Mouse (Mus musculus): ENCODE data around the gene Crls1. TPM values are rescaled to one million over a fixed set of nuclear protein-coding genes. Genes with fewer than 3 reads are reported as not detected.

Crls1 gene
- total RNA-seq (2021), result 100 to 1,000 TPM; 109 to 121 TPM
- long read RNA-seq, experiment 1, transcript Crls1-201 (7 exons, 1,924 nt), result major isoform, 282 of 331 reads
- long read RNA-seq, experiment 1, partial matches to known transcripts, result 1 of 331 reads
- long read RNA-seq, experiment 1, other reads (novel, unspliced or antisense), result 39 of 331 reads
- long read RNA-seq, experiment 2, transcript Crls1-203 (6 exons, 1,772 nt), result minor isoform, 5 of 203 reads
- long read RNA-seq, experiment 2, transcript Crls1-201 (7 exons, 1,924 nt), result major isoform, 150 of 203 reads
- long read RNA-seq, experiment 2, partial matches to known transcripts, result 2 of 203 reads
- long read RNA-seq, experiment 2, other reads (novel, unspliced or antisense), result 42 of 203 reads

DNA sequence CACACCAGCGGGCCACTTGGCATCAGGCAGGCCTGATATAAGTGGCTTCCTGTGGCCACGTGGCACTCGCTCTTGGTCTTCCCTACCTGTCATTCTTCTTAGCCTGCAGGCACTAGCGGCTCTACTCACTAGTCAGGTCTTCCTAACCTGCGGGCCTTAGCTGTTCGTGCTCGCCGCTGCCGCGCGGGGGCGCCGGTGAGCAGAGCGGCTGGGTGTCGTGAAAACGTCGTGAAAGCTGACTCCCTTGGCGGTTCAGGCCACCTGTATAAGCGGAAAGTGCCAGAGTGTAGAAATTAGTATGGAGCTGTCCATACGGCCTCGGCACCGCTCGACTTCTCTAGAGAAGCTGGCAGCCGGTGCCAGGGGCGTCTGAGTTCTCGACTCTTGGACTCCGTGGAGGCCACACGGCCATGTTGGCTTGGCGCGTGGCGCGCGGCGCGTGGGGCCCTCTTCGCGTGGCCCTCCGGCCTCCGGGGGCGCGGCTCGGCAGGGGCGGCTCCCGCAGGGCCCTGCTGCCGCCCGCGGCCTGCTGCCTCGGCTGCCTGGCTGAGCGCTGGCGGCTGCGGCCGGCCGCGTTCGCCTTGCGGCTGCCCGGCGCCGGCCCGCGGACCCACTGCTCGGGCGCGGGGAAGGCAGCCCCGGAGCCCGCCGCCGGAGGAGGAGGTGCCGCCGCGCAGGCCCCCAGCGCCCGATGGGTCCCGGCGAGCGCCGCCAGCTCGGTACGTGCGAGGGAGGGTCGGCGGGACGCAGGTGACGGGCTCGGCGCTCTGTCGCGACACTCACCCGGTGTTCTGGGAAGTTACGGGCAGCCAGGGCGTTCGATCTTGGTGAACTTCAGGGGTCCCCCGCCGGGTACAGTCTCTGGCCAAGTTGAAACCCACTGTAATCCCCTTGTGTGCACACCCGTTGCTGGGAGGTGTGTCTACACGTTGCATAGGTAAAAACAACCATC is at the start of gene Crls1:
TSS of gene Crls1 (plus strand) at position 260 of the 952 bp plus-strand sequence.
- DNase-seq, result peak; percentile 98

DNA sequence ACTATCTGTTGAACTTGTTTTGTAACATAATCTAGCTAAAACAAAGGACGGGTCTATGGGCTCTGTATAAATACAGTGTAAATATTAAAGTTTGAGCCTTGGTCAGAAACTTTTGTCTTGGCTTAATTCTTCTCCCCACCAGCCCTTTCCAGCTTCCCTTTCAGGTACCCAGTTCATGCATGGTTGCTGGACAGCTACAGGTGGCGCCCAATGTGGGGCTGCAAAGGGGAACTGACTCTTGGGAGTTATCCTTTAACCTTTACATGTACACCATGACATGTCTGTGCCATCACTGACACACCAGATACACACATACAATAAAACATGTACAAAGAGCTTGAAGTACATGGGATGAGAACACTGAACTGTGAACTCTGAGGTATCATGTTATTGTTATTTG is 43.5 kb upstream of the Crls1 start:
- no peak for DNase-seq

DNA sequence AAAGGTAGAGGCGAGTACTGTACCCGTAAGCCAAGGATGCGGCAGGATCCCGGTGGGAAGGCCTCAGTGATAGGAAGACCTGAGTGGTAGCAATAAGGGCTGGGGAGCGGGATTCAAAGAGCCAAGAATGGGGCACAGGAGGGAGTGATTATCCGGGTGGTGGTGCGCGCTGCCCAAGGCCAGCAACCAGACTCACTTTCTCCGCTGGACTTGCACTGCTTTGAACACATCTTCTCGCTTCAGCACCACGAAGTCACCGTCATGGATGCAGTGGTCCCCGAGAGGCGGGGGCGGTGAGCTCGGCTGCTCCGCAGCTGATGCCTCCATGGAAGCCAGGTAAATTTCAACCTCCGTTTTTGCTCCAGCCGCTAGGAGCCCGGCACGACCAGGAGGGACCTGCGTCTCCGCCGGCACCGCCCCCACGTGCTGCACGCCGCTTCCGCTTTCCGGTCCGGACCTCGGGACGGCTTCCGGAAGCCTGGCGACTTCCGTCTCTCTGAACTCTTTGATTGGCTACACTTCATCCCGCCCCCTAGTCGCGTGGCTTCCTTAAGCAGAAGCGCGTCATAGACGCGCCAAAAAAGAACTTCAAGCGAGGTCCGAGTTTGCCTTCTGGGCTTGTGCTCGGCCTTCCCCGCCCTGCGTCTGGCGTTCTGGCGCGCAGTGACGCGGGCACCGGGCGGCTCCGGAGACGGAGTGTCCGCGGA is 30.7 kb upstream of the Crls1 start, which contains the start of the genes Trmt6 and Mcm8:
TSS of gene Trmt6 (minus strand) at position 448 of the 707 bp plus-strand sequence.
TSS of gene Mcm8 (plus strand) at position 534 of the 707 bp plus-strand sequence.
- peak; percentile 94 for DNase-seq

DNA sequence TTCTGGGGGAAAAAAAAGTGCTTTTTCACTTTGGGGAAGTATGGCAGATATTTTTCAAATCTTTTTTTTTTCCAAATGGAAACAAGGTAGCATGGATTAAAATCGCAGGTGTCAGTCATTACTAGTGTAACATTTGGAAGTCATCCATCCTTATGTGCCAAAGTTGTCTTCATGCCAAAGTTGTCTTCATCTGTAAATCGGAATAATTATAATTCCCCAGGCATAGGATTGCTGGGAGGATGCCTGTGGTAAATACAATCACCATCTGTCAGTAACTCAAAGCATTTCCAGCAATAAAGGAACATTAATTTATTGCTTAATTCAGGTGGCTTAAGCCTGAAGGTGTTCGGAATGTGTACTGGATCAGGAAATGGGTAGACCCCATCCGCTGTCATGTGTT is 5.4 kb upstream of the Crls1 start:
- no peak for DNase-seq

DNA sequence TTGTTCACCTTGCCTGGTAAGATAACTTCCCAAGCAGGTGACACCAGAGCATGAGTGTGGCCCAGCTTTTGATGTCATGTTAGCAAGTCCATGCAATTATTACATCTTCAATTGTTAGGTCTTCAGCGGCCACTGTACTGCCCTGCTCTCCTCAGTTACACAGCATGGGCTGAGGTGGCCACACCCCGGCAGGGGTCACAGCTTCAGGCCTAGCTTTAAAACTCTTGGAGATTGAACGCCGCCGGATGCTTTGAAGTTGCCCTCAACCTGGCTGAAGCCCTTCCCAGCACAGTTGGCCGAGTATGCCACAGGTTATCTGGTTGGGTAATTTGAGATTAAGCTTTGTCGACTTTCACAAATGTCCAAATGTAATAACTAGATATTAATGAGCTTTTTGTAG is 1.1 kb downstream of the Crls1 start:
- DNase-seq, result peak; percentile 56

DNA sequence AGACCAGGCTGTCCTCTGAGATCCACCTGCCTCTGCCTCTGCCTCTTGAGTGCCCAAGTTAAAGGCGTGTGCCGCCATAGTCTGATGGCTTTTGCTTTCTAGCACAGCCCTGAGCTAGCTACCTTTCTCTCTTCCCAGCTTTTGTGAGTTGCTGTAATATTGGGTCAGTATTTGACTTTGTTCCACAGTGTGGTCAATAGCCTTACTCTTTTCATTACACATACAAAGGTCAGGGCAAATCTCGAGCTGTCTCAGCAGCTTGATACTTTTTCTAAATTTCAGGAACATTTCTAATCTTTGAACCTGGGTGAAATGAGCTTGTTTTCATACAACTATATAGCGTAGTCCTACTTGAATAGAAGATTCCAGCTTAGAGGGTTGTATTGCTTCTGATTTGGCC is 1.9 kb downstream of the Crls1 start:
- DNase-seq, result no peak

DNA sequence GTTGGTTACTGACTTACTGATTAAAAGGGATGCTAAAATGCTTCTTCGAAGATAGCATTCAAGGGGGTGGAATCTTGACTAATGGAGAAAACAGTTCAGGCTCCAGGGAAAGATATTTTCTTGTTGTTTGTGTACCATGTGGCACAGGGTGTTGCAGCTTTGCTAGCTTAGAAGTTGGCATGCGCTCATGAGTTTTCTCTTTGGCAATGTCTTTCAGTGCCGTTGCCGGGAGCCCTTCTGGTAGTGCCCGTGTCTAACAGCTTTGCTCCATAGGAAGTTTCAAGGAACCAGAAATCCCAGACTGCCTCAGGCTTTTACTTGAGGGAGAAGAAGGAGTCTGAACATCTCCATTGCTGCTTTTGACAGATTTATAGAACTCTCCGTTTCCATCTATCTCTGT is 2.7 kb downstream of the Crls1 start:
- DNase-seq, result peak; percentile 51

DNA sequence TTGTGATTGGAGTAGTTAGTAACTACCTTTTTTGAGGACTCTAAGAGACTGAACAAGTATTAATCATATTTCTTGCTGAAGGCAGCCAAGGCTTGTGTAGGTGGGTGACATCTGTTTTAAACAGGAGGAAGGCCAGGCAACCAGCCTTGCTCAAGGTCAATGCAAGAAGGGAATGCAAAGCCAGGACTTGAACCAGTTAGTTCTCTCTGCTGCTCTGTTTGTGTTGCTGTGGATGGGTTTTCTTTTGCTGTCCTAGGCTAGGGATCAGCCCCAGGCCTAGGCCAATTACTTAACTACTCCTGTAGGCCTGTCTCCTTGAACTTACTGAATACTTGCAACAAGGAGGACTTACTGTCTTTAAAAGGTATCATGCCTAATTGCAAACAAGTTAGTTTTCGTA is 6.6 kb downstream of the Crls1 start:
- DNase-seq, result no peak

DNA sequence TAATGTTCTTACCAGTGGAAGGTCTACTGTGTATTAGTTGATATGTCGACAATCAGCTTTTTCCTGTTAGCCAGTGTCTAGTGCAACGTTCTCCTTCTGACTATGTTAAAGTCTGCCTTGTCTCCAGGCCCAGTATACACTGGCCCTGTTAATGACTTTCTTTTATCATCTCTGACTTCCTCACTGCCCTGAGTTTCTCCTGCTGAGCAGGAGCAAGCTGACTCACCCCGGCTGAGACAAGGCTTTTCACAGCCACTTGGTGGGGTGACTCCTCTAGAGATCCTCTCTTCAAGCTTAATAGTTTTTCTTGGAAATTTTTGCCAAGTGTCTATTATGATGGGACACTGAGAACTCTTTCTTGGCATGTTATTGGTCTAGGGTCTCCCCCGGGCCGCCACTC is 9.9 kb downstream of the Crls1 start:
- peak; percentile 19 for DNase-seq

DNA sequence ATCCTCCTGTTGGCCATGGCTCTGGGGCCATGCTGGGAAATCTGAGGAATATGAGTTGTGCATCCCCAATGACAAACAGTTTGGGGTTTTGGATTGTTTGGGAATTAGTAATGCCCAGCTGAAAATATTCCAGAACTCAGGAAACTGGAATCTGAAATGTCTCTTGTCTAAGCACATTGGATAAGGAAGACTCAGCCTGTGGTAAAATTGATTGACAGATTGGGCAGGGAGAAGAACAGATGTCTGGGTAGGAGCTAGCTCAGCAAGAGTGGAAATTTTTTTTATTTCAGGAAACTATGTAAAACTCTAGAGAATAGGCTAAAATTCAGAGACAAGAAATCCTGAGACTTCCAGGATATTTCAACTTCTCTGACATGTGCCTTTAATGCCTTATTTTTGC is 14.0 kb downstream of the Crls1 start:
- DNase-seq, result no peak

DNA sequence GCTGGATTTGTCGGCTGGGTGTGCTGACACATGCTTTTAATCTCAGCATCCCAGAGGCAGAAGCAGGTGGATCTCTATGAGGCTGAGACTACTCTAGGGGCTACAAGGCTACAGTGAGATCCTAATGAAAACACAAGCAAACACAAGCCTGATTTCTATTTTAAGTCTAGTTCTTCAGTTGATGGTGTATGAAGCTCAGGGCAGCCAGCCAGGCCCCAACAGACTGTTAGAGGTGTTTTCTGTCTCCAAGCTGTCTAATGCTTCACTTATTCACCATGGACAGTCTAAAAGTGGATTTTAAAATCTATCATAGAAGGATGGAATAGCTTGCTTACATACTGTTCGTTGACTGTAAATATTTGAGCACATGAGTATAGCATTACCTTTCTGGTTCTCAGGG is 15.0 kb downstream of the Crls1 start:
- no peak for DNase-seq

DNA sequence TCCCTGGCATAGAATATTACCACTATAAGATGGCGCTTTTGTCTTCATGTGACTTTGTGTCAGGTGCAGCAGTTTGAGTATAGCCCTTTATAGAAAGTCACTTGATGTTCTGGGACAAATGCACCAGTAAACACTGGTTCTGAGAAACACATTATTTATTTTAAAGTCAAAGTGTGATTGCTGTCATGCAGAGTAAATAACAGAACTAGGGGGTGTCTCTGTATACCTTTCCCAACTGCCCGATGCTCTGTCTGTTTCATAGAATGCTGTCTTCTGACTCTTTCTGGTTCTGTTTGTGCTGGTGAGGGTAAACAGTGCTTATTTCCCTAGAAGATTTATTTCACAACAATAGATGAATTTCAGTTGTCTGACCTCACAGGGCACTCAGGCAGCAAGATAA is 16.9 kb downstream of the Crls1 start:
- DNase-seq, result no peak

DNA sequence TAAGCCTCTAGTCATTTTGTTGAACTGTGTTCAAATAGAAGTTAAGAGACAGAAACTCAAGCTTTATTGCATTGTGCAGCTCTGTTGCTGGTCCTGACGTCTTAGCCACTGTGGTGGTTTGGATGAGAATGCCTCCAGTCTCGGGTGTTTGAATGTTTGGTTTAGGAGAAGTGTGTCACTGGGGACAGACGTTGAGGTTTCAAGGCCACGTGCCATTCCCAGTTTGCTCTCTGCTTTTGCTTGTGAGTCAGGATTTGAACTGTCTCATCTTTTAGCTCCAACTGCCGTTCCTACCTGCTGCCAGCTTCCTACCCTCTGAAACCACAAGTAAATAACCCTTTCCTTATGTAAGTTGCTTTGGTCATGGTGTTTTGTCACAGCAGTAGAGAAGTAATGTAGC is 21.1 kb downstream of the Crls1 start:
- peak; percentile 37 for DNase-seq

DNA sequence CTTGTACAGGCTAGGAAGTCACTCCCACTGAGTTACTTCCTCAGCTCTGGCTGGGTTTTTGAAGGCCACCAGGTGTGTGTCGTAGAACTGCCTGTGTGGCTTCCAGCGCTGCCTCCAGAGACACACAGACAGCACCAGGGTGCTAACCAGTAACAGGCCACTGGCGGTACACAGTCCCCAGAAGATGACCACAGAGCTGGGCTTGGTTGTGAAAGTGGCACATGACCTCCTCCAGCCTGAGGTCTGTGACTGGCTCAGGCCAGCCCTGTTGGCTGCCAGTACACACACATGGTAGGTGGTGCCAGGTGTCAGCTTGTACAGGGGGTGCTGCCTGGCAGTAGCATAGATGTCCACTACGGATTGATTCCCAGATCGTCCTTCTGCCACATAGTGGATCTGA is 23.2 kb downstream of the Crls1 start:
- peak; percentile 70 for DNase-seq

DNA sequence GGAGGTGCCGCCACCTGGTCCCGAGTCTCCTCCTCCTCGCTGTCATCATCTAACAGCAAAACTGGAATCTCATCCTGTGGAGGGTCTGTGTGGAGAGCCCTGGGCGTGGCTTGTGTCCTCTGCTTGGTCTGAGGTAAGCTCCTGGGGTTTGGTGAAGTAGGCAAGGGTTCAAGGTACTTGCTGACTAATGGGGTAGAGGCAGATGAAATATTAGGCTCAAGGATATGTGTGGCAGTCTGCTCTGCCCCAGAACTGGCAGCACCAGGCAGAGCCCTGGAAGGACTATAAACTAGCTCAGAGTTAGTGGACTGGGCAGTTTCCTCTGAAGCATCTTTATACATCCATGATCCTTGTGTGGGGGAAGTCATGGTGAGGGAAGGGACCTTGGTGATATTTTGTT is 23.8 kb downstream of the Crls1 start:
- DNase-seq, result peak; percentile 24

DNA sequence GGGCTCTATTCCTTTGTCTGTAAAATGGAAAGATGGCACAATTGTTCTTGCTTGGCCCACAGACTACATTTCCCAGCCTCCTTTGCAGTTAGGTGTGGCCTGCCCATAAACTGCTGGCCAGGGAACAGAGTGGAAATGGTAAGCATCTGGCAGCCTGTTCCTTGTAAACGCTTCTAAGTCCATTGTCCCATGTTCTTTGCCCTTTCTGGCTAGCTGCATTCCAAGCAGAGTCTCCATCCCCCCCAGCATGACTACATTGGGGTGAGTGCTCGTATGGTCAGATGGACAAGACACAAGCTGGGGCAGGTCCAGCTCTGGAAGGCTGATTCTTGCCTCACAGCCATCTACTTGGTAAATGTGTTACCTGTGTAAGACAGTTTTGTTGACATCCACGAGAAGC is 25.2 kb downstream of the Crls1 start:
- DNase-seq, result peak; percentile 27

DNA sequence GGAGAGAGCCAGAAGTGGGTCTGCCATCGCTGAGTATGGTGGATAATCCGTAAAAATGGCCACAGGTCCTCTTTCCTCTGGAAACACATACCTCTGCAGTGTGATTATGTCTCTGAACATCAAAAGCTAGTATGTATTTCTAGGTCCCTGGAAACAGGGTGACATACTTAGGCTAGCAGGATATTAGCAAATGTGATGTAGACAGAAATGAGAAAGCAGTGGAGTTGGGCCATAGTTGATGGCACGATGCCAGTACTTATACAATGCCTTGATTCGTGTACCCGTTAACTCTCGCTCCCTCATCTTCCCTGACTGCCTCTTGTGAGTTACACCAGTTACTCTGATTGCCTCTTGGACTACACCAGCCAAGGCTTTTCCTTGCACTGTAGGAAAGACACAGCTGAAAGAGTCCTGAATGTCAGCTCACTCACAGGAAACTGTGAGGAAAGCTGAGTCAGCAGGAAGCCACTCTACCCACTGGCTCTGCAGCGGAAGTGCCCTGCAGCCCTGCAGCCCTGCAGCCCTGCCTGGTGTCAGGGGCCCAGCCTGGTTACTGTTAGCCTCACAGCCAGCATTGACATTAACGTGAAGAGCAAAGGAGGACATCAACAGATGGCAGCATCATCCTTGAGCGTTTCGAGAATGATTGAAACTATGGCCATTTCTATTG is 27.3 kb downstream of the Crls1 start:
- DNase-seq, result no peak

DNA sequence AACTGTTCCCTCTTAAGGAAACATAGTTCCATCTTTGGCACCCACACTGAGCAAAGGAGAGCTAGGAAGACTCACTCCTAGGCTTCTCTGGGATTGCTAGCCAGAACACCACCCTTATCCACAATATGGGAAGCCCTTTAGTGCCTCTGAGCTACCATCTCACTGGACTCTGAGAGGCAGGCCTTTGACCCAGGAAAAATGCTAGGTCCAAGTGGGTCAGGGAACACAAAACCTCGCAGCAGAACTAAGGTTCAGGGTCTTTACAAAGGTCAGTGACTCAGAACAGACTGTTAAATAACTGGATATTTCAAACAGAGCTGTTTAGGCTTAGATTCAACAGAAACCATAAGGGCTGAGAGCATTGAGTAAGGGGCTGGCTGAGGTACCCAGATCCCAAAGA is 30.5 kb downstream of the Crls1 start:
- no peak for DNase-seq

DNA sequence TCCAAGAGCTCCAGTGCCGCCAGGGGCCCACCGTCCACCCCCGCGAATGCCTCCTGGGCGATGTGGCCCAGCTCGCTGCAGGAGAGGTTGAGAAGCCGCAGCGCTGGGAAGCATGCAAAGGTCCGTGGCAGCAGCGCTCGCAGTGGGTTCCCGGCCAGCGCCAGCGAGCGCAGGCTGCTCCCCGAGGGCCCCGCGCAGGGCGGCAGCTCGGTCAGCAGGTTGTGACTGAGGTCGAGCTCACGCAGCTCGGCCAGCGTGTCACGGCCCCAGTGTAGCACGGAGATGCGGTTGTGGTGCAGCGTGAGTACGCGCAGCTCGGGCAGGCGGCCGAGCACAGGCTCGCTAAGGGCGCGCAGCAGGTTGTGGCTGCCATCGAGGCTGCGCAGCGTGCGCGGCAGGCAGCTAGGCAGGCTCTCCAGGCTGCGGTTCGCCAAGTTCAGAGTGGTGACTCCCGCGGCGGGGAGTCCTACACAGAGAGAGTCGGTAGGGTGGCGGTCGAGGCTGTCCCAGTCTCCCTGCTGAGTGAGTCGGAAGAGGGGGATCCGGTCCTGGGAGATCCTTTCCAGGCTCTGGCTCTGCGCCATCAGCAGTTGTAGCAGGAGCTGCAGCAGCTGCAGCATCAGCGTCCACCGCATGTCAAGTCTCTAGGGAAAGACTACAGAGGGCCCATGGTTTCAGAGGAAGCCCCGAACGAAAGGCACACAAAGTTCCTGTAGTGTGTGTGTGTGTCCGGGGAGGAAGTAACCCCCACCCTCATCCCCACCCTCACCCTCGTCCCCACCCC is 33.0 kb downstream of the Crls1 start:
- DNase-seq, result peak; percentile 49

DNA sequence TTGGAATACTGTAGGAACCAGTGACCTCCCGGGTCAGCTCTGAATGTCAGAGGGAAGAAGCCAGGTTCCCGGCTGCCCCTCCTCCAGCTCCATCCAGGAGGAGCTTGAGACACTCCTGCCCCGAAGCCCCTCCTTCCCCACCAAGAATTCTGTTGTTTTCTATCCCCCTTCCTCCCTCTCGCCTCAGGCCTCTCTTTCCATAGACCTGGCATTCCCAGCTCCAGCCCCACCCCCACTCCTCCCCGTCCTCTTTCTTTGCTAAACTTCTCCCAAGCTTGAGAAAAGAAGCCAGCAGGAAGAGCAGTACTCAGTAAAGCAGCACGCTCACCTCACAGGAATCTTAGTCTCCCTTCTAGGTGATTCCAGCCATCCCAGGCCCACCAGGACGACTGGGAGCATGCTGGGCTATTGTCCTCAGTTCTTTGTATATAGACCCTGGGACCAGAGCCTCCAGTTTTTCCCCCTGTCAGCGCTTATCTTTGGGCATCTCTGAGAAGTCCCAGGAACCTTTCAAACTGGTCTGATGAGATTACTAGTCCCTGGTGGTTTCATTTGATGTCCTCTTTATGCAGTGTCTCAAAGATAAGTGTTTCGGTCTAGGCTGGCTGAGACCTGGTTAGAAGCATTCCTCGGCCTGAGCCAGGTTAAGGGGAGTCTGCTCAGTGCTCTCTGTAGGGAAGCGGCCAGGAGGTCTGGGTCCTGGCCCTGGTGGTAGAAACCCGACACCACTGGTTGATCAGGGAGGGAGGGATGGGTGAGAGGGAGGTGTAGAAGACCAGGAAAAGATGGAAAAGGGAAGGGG is 34.6 kb downstream of the Crls1 start, which contains the start of gene Lrrn4:
TSS of gene Lrrn4 (minus strand) at position 48 of the 802 bp plus-strand sequence.
- no peak for DNase-seq
